Mouse (Mus musculus): ENCODE measurements around the gene Lgals2. TPM values are rescaled to one million over a fixed set of nuclear protein-coding genes. Genes with fewer than 3 reads are reported as not detected.
"Not testable (repeated sequence)": the region's sequence is repeated elsewhere in the genome, so short reads cannot be mapped to it uniquely, and the experiment has no call there.

The Lgals2 gene
- under 1 TPM in 1 of 2 experiments, not detected in 1; 0.53 TPM for total RNA-seq (2021)
- long read RNA-seq, experiment 1: 0 reads
- long read RNA-seq, experiment 2: 0 reads

DNA sequence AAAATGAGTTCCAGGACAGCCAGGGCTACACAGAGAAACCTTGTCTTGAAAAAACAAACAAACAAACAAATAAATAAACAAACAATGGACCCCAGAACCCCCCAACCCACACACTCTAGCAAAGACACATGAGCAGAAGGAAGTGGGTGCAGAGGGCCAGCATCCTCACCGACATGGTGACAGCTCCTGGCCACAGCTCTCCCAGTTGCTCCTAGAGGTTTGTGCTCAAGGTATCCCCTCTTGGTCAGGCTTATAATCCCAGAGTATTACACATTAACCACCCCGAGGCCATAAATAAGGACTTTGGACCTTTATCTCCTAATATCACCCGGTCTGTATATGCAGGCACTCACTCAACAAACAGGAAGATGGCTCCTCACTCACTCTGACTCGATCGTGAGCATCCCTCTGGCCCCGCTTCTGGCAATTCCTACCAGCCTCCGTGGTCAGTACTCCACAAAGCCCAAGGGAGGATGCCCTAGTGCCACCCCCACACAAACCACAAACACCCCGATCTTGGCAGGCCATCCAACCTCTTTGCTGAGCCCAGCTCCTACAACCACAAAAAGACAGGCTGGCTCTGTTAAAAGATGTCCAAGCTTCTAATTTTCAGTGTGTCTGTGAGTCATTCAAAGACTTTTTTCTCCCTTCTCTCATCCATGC is at the start of gene Lgals2:
Gene Lgals2 (minus strand): TSS at position 227 of the 663 bp plus-strand sequence.
- no peak for DNase-seq
- intact Hi-C loops (cut with DNase I): no loop called here

DNA sequence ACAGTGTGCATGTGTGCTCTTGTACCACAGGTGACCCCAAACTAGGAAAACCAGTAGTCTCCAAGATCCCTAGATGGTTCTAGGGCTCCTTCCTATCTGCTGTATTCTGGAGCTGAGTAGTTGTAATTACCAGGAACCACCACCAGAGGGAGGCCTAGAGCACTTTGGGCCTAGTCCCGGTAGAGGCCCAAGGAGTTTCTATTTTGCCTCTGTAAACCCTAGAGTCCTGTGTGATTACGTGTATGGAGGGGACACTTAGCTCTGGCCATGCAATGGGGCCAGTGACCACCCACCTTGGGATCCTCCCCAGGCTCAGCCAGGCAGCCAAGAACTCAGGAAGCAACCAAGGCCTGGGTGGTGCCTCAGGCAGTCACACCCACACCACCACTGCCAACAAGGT is 47.9 kb upstream of the Lgals2 start:
- peak; percentile 85 to 91 for DNase-seq
- intact Hi-C loops (cut with DNase I): no loop called here

- intact Hi-C loops (cut with DNase I): no loop called here
- no peak for DNase-seq
Measured at GRCm38 (mm10) chr15:78901422-78901789, 46.1 kb upstream of the Lgals2 start.

GRCm38 (mm10) chr15:78900585-78901421 is 45.5 kb upstream of the Lgals2 start:
- intact Hi-C loops (cut with DNase I): no loop called here
- peak in 1 of 2 experiments; percentile 45 for DNase-seq

GRCm38 (mm10) chr15:78899740-78900584 is 44.6 kb upstream of the Lgals2 start, which contains the start of gene Sh3bp1:
Sh3bp1 (plus strand) TSS chr15:78899768.
- intact Hi-C loops (cut with DNase I): no loop called here
- peak; percentile 76 to 77 for DNase-seq

- no peak for DNase-seq
- intact Hi-C loops (cut with DNase I): no loop called here
Measured at GRCm38 (mm10) chr15:78899409-78899739, 44.0 kb upstream of the Lgals2 start, which contains the start of gene Gm49510. Gm49510 (plus strand) TSS chr15:78899667.

DNA sequence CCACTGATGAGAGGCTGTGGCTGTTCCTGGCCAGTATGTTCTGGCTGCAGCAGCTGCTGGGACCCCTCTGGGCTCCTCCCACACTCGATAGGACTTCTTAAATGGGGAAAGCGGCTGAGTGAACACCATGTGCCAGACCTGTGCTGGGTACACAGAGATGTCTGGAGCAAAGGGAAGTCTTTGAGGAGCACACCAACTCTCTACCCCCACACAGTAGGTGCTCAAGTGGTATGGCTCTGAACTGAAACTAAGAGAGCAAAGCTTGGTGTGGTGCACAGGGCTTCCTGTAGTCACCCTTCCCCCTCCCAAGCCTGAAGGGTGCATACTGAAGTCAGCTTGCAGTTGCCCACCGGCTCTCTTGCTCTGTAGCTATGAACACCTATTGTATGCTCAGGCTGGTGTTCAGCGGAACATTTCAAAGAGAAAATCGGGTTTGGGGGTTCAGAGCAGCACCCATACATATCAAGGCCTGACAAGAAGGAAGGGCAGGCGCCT is 43.2 kb upstream of the Lgals2 start:
- DNase-seq: no peak
- intact Hi-C loops (cut with DNase I): no loop called here

GRCm38 (mm10) chr15:78897488-78897887 is 42.2 kb upstream of the Lgals2 start:
- intact Hi-C loops (cut with DNase I): no loop called here

DNA sequence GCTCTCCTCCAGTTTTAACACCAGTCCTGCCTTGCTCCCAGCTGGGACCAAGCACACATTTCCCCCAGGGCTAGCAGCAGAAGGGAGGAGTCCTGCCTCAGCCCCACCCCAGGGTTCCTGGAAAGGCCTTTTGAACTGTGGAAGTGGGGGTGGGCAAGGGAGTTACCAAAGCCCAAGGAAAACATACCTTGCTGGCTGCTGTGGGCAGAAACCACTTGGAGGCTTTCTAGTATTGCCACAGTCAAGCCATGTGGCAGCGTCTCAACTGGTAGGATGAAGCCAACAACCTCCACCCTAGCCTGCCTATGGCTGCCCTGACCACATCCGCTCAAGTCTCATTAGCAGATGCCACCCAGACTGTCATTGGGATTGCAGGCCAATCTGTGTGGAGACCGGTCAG is 40.8 kb upstream of the Lgals2 start:
- no peak for DNase-seq
- intact Hi-C loops (cut with DNase I): no loop called here

More at GRCm38 (mm10) chr15:78897488-78897887, 42.2 kb upstream of the Lgals2 start:
- no peak for DNase-seq

DNA sequence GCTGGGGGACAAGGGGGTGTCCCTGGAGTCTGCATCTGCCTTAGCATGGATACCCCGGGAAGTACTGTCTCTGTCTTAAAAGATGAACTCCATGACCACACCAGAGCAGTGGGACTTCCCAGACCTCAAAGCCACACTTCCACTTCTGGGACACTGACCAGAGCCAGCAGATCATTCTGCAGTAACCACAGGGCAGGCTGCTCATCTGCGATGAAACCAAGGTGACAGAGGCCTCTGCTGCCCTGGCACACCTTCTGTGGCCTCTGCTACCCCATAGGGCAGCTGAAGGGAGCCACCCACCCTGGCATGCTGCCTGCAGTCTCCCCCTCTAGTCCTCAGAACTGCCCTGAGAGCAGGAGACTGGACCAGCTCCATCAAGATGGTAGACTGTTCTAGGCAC is 40.4 kb upstream of the Lgals2 start:
- no peak for DNase-seq
- intact Hi-C loops (cut with DNase I): no loop called here

DNA sequence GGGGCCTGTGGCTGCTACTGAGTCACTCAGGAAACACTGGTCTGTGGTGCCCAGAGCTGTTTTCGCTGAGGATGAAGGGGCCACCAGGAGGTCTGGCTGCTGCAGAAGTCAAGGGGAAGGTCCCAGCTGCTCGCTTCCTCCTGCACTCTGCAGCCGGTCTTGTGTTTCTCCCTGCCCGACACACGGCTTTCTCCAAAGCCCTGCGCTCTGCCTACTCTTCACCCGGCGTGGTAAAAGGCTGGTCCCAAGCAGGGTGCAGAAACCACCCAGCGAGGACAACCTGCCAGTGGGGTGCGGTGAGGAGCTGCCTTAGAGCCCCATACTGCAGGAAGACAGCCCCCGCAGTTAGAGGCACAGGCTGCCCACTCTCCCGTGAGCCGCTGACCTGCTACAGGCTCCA is 39.4 kb upstream of the Lgals2 start:
- no peak for DNase-seq
- intact Hi-C loops (cut with DNase I): no loop called here

GRCm38 (mm10) chr15:78892440-78892839 is 37.1 kb upstream of the Lgals2 start:
- DNase-seq: no peak
- intact Hi-C loops (cut with DNase I): no loop called here

GRCm38 (mm10) chr15:78889401-78889853 is 34.1 kb upstream of the Lgals2 start:
- DNase-seq: no peak
- intact Hi-C loops (cut with DNase I): no loop called here

- DNase-seq: no peak
- intact Hi-C loops (cut with DNase I): no loop called here
Measured at GRCm38 (mm10) chr15:78881828-78882227, 26.5 kb upstream of the Lgals2 start.

DNA sequence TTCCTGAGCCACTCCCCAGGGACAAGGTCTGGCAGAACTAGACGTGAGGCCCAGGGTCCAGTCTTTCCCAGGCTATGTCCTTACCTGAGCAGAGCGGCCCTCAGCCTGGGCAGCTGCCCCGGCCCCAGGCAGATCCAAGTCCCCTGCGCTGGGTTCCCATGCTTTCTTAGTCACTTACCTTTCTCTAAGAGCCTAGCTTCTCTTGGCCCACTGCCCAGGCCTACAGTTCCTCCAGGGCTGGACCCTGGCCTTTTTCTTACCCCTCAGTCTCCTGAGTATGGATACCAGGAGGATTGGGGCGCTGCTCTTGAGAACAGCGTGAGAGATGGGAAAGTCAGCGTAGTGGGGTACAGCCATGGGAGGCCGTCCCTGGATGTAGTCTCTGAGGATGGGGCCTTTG is 25.1 kb upstream of the Lgals2 start:
- intact Hi-C loops (cut with DNase I): no loop called here
- no peak for DNase-seq

- intact Hi-C loops (cut with DNase I); DNase-seq: not testable (repeated sequence)
Measured at GRCm38 (mm10) chr15:78878792-78879516, 23.6 kb upstream of the Lgals2 start.

- intact Hi-C loops (cut with DNase I): no loop called here
- no peak for DNase-seq
Measured at GRCm38 (mm10) chr15:78877810-78878390, 22.6 kb upstream of the Lgals2 start.

DNA sequence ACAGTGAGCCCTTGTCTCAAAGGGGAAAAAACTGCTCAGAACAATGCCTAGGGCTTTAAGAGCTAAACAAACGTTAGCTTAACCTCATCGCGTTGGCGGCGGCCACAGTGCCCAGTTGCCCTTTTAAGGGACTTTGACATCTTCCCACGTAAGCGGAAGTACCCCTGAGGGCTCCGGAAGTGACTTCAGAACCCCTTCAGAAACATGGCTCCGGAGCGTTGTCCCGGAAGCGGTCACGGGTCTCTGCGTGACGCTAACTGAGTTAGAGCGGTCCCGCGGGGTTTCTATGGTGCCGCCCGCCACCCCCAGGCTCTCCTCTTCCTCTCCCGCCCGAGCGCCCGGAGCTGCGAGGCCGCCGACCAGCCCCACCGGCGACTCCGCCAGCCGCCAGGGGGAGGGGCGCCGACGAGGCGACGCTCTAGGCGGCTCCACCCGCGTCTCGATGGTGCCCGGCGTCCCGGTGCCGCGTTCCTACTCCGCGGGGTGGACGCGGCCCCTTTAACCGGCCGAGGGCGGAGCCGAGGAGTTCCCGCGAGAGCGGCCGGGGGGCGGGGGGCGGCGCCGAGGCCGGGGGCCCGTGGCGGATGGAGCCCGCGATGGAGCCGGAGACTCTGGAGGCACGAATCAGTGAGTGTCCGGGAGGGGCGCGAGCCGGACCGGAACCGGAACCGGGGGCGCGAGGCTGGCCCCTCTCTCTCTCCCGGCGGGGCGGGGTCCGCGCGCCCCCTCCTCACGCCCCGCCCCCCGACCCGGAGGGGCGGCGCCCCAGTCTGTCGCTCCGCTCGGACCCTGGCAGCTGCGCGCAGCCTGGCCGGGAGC is 21.9 kb upstream of the Lgals2 start, which contains the start of gene Gga1:
Gene Gga1 (plus strand): TSS at position 200 of the 819 bp plus-strand sequence.
- DNase-seq: peak; percentile 91 to 96
- intact Hi-C loops (cut with DNase I): no loop called here

All from heart, postnatal 14 days (tissue).